Mouse (Mus musculus) hindbrain, embryonic 12.5 days (tissue): ENCODE measurements around the gene Eno3. TPM values are rescaled to one million over a fixed set of nuclear protein-coding genes. Genes with fewer than 3 reads are reported as not detected.

Source experiments
- ATAC-seq: fragments of 200-750 bp; cut with Nextera tagmentation; 2 replicates; pipeline ENCODE4 v1.8.0; 2017; ENCODE audit warnings: moderate TSS enrichment; ENCODE audit not compliant: low FRiP score
- H3K27ac ChIP-seq: fragments of 300-500 bp; sonication (generic); 2 replicates; pipeline ENCODE4 v1.5.1; 2016; ENCODE audit warnings: mild to moderate bottlenecking
- H3K27me3 ChIP-seq: fragments of 300-500 bp; sonication (generic); 2 replicates; pipeline ENCODE4 v1.6.1; 2016; ENCODE audit warnings: mild to moderate bottlenecking
- H3K36me3 ChIP-seq: fragments of 300-500 bp; sonication (generic); 2 replicates; pipeline ENCODE4 v1.6.1; 2016; ENCODE audit warnings: mild to moderate bottlenecking
- H3K4me1 ChIP-seq: fragments of 300-500 bp; sonication (generic); 2 replicates; pipeline ENCODE4 v1.6.1; 2016
- H3K4me2 ChIP-seq: fragments of 300-500 bp; sonication (generic); replicated peaks from 2 replicates; pipeline ENCODE4 v1.6.1; 2016; ENCODE audit warnings: mild to moderate bottlenecking
- H3K4me3 ChIP-seq: fragments of 300-500 bp; sonication (generic); 2 replicates; pipeline ENCODE4 v1.5.1; 2016; ENCODE audit warnings: mild to moderate bottlenecking
- H3K9ac ChIP-seq: fragments of 300-500 bp; sonication (generic); 2 replicates; pipeline ENCODE4 v1.6.1; 2016; ENCODE audit warnings: mild to moderate bottlenecking, moderate library complexity
- H3K9me3 ChIP-seq: fragments of 300-500 bp; sonication (generic); replicated peaks from 2 replicates; pipeline ENCODE4 v1.6.1; 2016; ENCODE audit warnings: mild to moderate bottlenecking
- WGBS: fragments of 180-500 bp; shearing (Covaris S2); methylation state at CpG from one replicate; pipeline ENCODE4 v1.1.7; 2016; 5-methylcytosine and 5-hydroxymethylcytosine counted together
- polyA plus RNA-seq: library from polyadenylated mRNA; unstranded; fragments of >200 nt; fragmentation: Nextera tagmentation; extraction: Ambion mirVana; gene quantifications from 2 replicates; pipeline ENCODE4 v1.2.1, GENCODE M21; 2016

The Eno3 gene
- polyA plus RNA-seq, 1 experiment from 2014 or later = 14.9 TPM

DNA sequence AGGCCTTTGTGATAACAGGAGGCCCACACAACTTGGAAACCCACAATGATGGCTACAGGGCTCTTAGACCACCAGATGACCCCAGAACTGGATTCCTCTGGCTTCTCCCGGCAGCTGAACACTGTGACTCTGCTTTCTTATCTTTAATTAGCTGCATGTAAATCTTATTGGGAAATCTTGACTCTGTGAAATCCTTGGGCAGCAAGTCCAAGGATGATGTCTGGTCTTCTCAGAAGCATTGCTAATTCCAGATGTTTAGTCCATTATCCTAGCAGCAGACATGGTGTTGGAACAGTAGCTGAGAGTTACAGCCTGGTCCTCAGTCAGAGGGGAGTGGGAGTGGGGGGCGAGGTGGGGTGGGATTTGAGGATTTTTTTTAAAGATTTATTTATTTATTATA, 28.6 kb upstream of the Eno3 start:
- no peak overlapping the region for H3K27ac ChIP-seq
- ATAC-seq = no peak
- H3K9me3 ChIP-seq = no peaks in the 10 kb centered on the region
- 81% methylated on average over 2 of the region's 2 CpGs for WGBS
- H3K4me2 ChIP-seq = no peak overlapping the region
- no peaks in the 10 kb centered on the region for H3K36me3 ChIP-seq
- H3K9ac ChIP-seq = no peak overlapping the region
- no peak overlapping the region for H3K4me3 ChIP-seq
- H3K4me1 ChIP-seq = no peaks in the 10 kb centered on the region
- no peaks in the 10 kb centered on the region for H3K27me3 ChIP-seq

DNA sequence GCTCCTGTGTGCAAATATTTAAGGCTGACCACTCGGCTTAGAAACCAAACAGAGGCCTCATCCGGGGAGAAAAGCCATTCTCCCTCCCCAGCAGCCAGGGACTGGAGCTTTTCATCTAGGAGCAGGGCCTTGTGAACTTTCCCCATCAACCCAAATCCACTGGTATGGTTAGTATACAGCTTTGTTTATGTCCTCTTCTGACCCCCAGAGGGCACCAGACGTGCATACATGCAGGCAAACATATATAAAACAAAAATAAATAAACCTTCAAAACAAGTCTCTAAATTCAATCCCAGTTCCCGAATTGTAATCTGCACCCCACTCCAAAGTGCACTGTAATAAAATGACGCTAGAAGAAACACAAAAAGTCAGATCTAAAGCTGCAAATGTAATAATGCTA, 27.4 kb upstream of the Eno3 start:
- Histone ChIP-seq H3K27me3 (no peaks in the 10 kb centered on the region), H3K4me1 (no peaks in the 10 kb centered on the region), H3K9ac (no peak overlapping the region), H3K9me3 (no peaks in the 10 kb centered on the region), H3K36me3 (no peaks in the 10 kb centered on the region), H3K4me3 (no peak overlapping the region), H3K27ac (no peak overlapping the region), H3K4me2 (no peak overlapping the region)
- no peak for ATAC-seq
- WGBS = 55% methylated on average over 5 of the region's 5 CpGs

DNA sequence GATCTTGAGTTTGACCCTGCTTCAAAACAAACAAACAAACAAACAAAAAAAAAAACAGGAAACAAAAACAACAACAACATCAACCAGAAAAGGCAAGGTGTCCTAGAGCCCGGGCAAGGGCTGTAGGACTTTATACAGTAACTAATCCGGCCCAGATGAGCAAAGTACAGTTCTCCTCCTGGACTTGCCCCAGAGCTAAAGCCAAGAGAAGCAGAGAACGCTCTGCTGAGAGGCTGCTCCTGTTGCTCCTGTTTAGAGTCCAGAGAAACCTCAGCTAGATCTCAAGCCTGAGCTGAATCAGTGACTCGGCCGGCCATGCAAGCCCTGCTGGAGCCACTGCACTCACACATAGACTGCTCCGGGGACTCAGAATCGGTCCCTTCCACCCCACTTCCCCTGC, 26.9 kb upstream of the Eno3 start:
- ATAC-seq = no peak
- Histone ChIP-seq H3K27me3 (no peaks in the 10 kb centered on the region), H3K9me3 (no peaks in the 10 kb centered on the region), H3K27ac (no peak overlapping the region), H3K9ac (no peak overlapping the region), H3K4me3 (no peak overlapping the region), H3K4me2 (no peak overlapping the region), H3K36me3 (no peaks in the 10 kb centered on the region), H3K4me1 (no peaks in the 10 kb centered on the region)
- 73% methylated on average over 7 of the region's 7 CpGs for WGBS

DNA sequence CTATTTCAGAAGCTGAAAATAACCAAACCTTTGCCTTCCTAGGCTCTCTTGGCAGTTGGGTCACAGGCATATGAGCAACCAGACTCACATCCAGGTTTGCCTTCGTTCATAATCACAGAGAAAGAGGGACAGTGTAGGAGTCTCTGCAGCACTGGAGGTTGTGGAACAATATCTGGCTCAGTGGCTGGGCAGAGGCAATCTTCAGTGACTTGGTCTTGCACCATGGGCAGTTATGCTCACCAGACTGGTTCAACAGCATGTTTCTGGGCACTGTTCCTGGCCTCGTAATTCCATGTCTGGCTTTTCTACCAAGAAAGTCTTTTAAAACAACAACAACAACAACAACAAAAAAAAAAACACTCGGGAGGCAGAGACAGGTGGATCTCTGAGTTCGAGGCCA, 21.4 kb upstream of the Eno3 start:
- WGBS = 79% methylated on average over 4 of the region's 4 CpGs
- Histone ChIP-seq H3K4me1 (no peaks in the 10 kb centered on the region), H3K9ac (no peak overlapping the region), H3K9me3 (no peaks in the 10 kb centered on the region), H3K27ac (no peak overlapping the region), H3K4me3 (no peak overlapping the region), H3K36me3 (no peaks in the 10 kb centered on the region), H3K27me3 (no peaks in the 10 kb centered on the region), H3K4me2 (no peak overlapping the region)
- no peak for ATAC-seq

DNA sequence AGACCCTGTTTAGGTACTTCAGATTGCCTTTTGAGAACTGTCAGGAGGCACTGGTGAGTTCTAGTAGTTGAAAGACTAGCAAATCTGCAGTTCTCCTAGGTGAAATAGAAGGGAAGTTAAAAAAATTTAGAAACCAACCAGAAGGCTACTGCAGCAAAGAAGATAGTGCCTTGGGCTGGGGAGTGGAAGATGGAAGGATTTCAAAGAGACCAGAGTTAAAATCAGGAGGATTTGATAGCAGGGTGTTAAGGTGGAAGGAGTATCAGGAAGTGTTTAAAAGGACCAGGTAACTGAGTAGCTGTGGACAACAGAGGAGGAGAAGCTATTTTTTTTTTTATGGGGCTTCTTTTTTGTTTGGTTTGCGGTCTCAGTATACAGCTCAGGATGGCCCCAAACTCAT, 19.2 kb upstream of the Eno3 start:
- WGBS = 95% methylated on average over 1 of the region's 1 CpGs
- no peak overlapping the region for H3K4me3 ChIP-seq
- ATAC-seq = no peak
- no peaks in the 10 kb centered on the region for H3K4me1 ChIP-seq
- H3K27ac ChIP-seq = no peak overlapping the region
- H3K9me3 ChIP-seq = no peaks in the 10 kb centered on the region
- no peaks in the 10 kb centered on the region for H3K27me3 ChIP-seq
- H3K9ac ChIP-seq = no peak overlapping the region
- no peaks in the 10 kb centered on the region for H3K36me3 ChIP-seq
- H3K4me2 ChIP-seq = no peak overlapping the region

DNA sequence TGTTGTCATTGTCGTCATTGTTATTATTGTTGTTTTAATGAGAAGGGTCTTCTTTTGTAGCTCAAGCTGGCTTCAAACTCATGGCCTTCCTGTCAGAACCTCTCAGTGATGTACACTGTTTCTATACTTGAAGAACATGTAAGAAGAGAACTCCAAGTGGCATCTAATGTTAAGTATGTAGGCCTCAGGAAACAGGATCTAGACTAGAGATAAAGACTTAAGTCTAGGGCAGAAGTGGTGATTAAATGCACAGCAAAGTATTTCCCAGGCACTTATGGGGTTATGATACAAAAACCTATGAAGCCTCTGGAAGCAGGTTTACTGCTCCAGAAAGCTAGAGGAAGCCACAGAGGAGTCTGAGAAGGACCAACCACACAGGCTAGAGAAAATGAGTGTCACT, 18.7 kb upstream of the Eno3 start:
- Histone ChIP-seq H3K9ac (no peak overlapping the region), H3K4me3 (no peak overlapping the region), H3K9me3 (no peaks in the 10 kb centered on the region), H3K4me2 (no peak overlapping the region), H3K27ac (no peak overlapping the region), H3K27me3 (no peaks in the 10 kb centered on the region), H3K4me1 (no peaks in the 10 kb centered on the region), H3K36me3 (peaks cover 5% of the 10 kb centered on the region)
- no peak for ATAC-seq
- WGBS = 92% methylated on average over 1 of the region's 1 CpGs

DNA sequence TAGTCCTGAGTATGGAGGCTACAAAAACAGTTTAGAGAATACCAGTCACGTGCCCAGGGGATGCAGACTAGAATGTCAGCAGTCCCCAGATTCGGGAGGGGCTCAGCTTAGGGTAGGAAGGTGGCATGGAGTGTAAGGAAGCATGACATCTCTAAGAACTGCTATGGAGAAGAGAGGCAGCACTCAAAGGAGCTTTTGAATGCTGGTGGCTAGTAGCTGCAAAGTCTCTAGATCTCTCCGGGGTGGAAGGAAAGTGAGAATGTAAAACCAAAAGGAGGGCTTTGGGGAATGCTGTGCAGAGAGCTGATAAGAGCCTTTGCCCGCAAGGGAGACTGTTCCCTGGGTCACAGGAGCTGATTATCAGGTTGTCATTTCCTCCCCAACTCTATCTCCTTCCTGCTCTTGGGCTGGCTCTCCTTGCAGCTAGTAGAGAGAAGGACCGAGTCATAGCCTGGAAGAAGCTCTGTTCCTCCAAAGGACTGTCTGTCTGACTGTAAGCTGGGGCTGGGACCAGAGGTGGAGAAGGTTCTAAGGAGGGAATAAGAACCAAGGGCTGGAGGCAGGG, 18.2 kb upstream of the Eno3 start, which contains the start of gene Gp1ba:
Gp1ba (plus strand) TSS at position 409 of the 565 bp plus-strand sequence.
- Histone ChIP-seq H3K27me3 (no peaks in the 10 kb centered on the region), H3K9me3 (no peaks in the 10 kb centered on the region), H3K4me2 (no peak within 1 kb of the TSS), H3K4me1 (no peaks in the 10 kb centered on the region), H3K4me3 (no peak within 1 kb of the TSS), H3K36me3 (peaks cover 6% of the 10 kb centered on the region), H3K27ac (no peak within 1 kb of the TSS), H3K9ac (no peak within 1 kb of the TSS)
- WGBS = 49% methylated on average over 5 of the region's 5 CpGs
- no peak for ATAC-seq

DNA sequence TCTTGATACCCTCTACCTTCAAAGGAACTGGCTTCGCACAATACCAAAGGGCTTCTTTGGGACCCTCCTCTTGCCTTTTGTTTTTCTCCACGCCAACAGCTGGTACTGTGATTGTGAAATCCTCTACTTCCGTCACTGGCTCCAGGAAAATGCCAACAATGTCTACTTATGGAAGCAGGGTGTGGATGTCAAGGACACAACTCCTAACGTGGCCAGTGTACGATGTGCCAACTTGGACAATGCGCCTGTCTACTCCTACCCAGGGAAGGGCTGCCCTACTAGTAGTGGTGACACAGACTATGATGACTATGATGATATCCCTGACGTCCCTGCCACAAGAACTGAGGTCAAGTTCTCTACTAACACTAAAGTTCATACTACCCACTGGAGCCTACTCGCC, 17.0 kb upstream of the Eno3 start:
- H3K36me3 ChIP-seq = peaks cover 16% of the 10 kb centered on the region
- no peak overlapping the region for H3K4me2 ChIP-seq
- WGBS = 84% methylated on average over 8 of the region's 8 CpGs
- H3K9me3 ChIP-seq = no peaks in the 10 kb centered on the region
- no peak overlapping the region for H3K4me3 ChIP-seq
- no peak overlapping the region for H3K9ac ChIP-seq
- 0 out of 2 replicates have a peak, but pooled peaks cover under 1% of the 10 kb centered on the region for H3K4me1 ChIP-seq
- H3K27ac ChIP-seq = no peak overlapping the region
- no peak for ATAC-seq
- H3K27me3 ChIP-seq = no peaks in the 10 kb centered on the region

DNA sequence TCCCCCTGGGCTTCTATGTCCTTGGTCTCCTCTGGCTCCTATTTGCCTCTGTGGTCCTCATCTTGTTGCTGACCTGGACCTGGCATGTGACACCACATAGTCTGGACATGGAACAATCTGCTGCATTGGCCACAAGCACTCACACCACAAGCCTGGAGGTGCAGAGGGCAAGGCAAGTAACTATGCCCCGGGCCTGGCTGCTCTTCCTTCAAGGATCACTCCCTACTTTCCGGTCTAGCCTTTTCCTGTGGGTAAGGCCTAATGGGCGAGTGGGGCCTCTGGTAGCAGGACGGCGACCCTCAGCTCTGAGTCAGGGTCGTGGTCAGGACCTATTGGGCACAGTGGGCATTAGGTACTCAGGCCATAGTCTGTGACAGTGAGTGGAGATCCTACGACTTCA, 15.8 kb upstream of the Eno3 start:
- H3K9me3 ChIP-seq = no peaks in the 10 kb centered on the region
- WGBS = 83% methylated on average over 7 of the region's 7 CpGs
- no peak for ATAC-seq

DNA sequence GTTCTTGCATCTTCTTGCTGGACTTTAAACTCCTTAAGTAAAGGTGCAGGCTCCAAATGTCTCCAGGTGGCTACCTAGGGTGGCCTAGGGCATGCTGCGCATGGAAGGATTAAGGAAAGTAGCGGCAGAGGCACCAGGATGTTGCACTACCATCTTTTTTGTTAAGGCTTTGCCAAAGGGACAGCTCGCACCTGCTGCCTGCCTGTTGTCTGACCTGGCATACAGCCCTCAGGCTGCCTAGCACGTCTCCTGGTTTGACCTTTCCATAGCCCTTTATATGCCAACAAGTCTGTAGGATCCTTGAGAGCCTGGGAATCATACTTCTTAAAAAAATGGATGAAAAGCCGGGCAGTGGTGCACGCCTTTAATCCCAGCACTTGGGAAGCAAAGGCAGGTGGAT, 14.0 kb upstream of the Eno3 start:
- ATAC-seq = no peak
- 91% methylated on average over 6 of the region's 6 CpGs for WGBS

More for the DNA sequence above, 15.8 kb upstream of the Eno3 start:
- H3K4me1 ChIP-seq = peaks cover 12% of the 10 kb centered on the region
- H3K4me2 ChIP-seq = no peak overlapping the region
- H3K9ac ChIP-seq = no peak overlapping the region
- H3K27me3 ChIP-seq = no peaks in the 10 kb centered on the region
- H3K36me3 ChIP-seq = peaks cover 24% of the 10 kb centered on the region
- H3K4me3 ChIP-seq = no peak overlapping the region
- H3K27ac ChIP-seq = no peak overlapping the region

DNA sequence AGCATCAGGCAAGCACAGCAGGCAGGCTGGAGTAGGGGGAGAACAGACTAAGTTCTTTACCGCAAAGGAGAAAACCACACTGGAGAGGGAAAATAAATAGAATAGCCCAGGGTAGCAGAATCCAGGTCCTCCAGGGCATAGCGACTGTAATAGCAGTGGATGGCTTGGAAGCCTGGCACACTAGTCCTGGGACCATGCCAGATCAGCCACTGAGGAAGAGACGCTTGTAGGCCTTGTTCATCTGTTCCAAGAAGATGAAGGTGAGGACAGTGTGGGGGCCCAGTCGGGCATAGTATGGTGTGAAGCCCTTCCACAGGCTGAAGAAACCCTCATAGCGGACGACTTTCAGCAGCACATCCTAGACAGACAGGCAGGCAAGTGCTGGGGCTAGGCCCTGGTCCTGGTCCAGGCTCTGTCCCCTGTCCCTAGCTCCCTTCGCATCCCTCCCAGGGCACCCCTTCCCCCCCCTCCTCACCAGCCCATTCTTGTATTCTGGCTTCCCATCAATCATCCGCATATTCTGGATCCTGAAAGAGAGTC, 12.4 kb upstream of the Eno3 start:
- ATAC-seq = no peak
- H3K36me3 ChIP-seq = peaks cover 32% of the 10 kb centered on the region
- H3K27ac ChIP-seq = no peak overlapping the region
- no peak overlapping the region for H3K4me2 ChIP-seq
- no peak overlapping the region for H3K4me3 ChIP-seq
- no peaks in the 10 kb centered on the region for H3K27me3 ChIP-seq
- peaks cover 32% of the 10 kb centered on the region for H3K4me1 ChIP-seq
- H3K9me3 ChIP-seq = no peaks in the 10 kb centered on the region
- 96% methylated on average over 8 of the region's 8 CpGs for WGBS
- peak overlapping the region; percentile 28; the same call in 1 of the 2 replicates for H3K9ac ChIP-seq

More for the DNA sequence above, 14.0 kb upstream of the Eno3 start:
- Histone ChIP-seq H3K9me3 (no peaks in the 10 kb centered on the region), H3K4me1 (peaks cover 17% of the 10 kb centered on the region), H3K4me3 (no peak overlapping the region), H3K9ac (no peak overlapping the region), H3K27me3 (no peaks in the 10 kb centered on the region), H3K27ac (no peak overlapping the region), H3K4me2 (no peak overlapping the region), H3K36me3 (peaks cover 24% of the 10 kb centered on the region)

DNA sequence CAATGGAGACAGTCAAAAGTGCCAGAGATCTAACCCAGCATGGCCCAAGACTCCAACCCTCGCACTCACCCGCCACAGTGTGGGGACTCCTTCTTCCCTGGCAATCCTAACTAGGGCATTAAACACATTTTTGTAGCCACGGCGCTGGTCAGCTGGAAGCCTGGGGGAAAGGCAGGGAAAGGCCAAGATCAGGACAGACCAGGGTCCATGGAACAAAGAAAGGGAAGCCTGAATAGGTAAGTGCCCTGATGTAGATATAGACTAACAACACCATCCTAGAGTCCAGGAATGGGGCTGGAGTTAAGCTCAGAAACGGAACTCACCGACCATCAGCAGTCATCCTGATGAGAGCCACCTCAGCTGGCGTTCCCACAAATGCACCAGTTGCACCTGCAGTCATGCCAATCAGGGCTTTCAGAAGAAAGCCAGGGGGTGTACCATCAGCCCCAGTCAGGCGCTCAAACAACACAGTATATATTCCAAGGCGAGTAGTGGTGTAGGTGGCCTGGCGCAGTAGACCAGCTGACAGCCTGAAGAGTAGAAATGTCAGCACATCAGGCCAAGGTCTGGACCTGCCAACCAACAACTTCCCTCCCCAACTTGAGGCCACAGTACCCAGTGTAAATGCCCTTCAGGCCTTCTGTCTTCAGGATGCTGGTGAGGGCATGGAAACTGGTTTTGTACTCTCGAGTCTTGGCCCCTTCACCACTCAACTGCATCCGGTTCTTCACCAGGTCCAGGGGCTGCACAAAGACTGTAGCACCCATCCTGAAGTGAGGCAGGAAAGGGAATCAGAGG, 11.3 kb upstream of the Eno3 start:
- Histone ChIP-seq H3K4me1 (peaks cover 32% of the 10 kb centered on the region), H3K36me3 (peaks cover 41% of the 10 kb centered on the region)
- no peak for ATAC-seq

DNA sequence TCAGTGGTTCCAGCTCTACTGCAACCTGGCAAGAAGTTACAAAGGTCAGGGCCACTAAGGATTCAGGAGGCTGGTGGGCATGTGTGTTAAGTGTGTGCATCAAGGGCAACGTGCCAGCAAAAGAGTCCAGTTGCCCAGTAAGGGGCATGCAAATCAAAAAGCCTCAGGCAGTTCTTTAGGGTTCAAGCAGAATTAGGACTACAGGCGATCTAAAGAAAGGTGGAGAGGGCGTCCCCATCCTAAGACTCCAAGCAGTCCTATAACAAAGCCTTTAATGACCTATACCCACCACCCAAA, 10.8 kb upstream of the Eno3 start:
- H3K9ac ChIP-seq = peak overlapping the region; percentile 80
- H3K4me3 ChIP-seq = peak overlapping the region; percentile 66
- 20% methylated on average over 3 of the region's 3 CpGs for WGBS
- peak overlapping the region; percentile 91 for H3K4me2 ChIP-seq
- peaks cover 36% of the 10 kb centered on the region for H3K4me1 ChIP-seq
- H3K9me3 ChIP-seq = no peaks in the 10 kb centered on the region
- no peak; the same call in 1 of the 2 replicates for ATAC-seq
- no peaks in the 10 kb centered on the region for H3K27me3 ChIP-seq
- H3K36me3 ChIP-seq = peaks cover 46% of the 10 kb centered on the region
- H3K27ac ChIP-seq = peak overlapping the region; percentile 93

More for the DNA sequence above, 11.3 kb upstream of the Eno3 start:
- H3K9me3 ChIP-seq = no peaks in the 10 kb centered on the region
- peak overlapping the region; percentile 80 for H3K9ac ChIP-seq
- H3K4me2 ChIP-seq = peak overlapping the region; percentile 91
- WGBS = 93% methylated on average over 12 of the region's 12 CpGs
- peak overlapping the region; percentile 66 for H3K4me3 ChIP-seq
- no peaks in the 10 kb centered on the region for H3K27me3 ChIP-seq
- no peak overlapping the region for H3K27ac ChIP-seq
